Mouse (Mus musculus): ENCODE data around the gene Dpysl5. TPM values are rescaled to one million over a fixed set of nuclear protein-coding genes. Genes with fewer than 3 reads are reported as not detected.

Gene Dpysl5
- polyA plus RNA-seq, 1 experiment, result 0.92 TPM

DNA sequence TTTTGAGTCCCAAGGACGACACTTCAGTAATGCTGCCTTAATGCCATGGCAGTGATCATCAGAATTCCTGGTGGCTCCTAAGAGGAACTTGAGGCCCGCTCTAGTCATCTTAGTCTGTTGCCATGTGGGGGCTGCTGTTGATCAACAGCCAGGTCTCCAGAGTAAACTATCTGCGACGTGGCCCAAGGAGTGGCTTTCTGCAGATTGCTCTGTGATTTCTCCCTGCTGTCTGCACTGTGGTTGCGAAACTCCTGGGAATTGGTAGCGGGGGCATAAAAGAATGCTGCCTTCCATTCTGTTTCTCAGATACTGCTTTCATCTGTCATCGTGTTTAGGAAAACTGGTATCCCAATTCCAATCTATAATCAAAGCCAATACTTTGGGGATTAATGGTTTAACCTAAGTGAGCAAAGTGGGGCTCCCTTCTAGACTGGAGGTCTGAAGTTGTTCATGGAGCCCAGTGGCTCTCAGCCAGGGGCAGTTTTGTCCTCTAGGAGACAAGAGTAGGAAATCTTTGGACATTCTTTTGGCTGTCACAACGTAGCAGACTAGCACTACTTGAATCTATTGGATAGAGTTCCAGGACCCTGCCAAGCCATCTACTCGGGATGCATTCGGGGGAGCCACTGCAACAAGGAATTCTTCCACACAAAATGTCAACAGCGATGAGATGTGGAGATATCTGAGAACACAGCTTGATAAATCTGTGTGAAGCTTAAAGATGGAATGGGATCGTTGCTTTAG, 91.5 kb downstream of the Dpysl5 start:
- no peaks in the 10 kb centered on the region for H3K27me3 ChIP-seq (ENCODE audit: control insufficient read depth, insufficient read depth, low read length)
- H3K27ac ChIP-seq (ENCODE audit: control insufficient read depth, insufficient read depth, low read length), result no peak overlapping the region
- no peak for TF ChIP-seq POLR2A (IDR thresholded peaks at IDR 0.05; ENCODE audit: control insufficient read depth, extremely low read depth, insufficient read depth, low read length, poor library complexity)
- no peaks in the 10 kb centered on the region for H3K36me3 ChIP-seq (ENCODE audit: control insufficient read depth, insufficient read depth, low read length)
- no peaks in the 10 kb centered on the region for H3K4me1 ChIP-seq (replicated peaks; ENCODE audit: control insufficient read depth, insufficient read depth, low read length)
- no peak overlapping the region for H3K4me3 ChIP-seq (ENCODE audit: control insufficient read depth, insufficient read depth, low read length)
- 85% methylated on average over 12 of the region's 12 CpGs for WGBS
- DNase-seq, result no peak

DNA sequence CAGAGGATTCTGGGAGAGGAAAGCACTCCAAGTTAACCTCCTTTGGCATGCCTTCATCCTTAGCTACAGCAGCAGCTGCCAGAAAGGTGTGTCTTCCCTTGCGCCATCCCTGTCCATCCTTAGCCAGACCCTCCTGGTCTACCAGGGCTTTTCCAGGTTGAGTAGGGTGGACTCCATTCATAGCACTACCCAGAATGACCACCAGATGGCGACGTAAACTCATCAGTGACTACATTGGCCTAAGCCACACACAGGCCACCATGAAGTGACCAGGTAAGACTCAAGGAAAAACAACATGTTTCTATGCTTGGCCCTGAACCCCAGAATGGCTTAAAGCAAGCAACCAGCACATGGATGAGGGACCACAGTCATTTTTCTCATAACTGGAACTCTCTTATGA, 94.7 kb downstream of the Dpysl5 start:
- H3K36me3 ChIP-seq (ENCODE audit: control insufficient read depth, insufficient read depth, low read length), result no peaks in the 10 kb centered on the region
- H3K4me3 ChIP-seq (ENCODE audit: control insufficient read depth, insufficient read depth, low read length), result no peak overlapping the region
- H3K4me1 ChIP-seq (replicated peaks; ENCODE audit: control insufficient read depth, insufficient read depth, low read length), result no peaks in the 10 kb centered on the region
- no peaks in the 10 kb centered on the region for H3K27me3 ChIP-seq (ENCODE audit: control insufficient read depth, insufficient read depth, low read length)
- WGBS, result 12% methylated on average over 3 of the region's 3 CpGs
- DNase-seq, result peak; percentile 78
- H3K27ac ChIP-seq (ENCODE audit: control insufficient read depth, insufficient read depth, low read length), result no peak overlapping the region
- TF ChIP-seq POLR2A (IDR thresholded peaks at IDR 0.05; ENCODE audit: control insufficient read depth, extremely low read depth, insufficient read depth, low read length, poor library complexity) (no peak), CTCF (IDR thresholded peaks at IDR 0.05; ENCODE audit: borderline replicate concordance, control insufficient read depth, extremely low read depth, insufficient read depth, low read length, poor library complexity) (no peak)

DNA sequence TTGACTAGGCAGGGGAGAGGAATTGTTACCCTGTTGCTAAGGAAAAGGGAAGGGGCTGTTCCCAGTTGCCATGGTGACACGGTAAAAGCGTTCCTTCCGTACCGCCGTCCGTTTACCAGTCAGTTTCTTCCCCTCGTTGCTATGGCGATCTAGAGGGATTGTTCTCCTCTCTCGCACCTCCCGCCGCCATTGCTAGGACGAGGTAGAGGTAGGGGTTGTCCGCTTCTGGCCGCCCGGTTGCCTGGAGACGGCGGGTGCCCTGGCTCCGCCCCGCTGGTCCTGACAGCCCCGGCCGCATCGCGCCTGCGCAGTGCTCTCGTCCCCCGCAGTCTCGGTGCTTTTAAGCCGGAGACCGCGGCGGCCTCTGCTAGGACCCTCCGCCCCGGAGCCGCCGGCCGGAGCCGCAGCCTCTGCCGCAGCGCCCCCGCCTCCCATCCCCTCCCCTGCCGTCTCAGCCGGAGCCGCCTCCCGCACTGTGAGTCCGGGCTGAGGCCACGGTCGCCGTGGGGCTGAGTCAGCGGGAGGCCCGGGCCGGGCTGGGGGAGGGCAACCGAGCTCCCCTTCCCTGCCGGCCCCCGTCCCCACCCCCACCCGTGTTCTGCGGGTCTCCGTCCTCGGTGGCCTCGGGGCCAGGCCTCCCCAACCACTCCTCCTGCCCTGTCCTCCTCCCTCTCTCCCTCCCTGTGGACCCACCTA, 103.2 kb downstream of the Dpysl5 start, which contains the start of gene Mapre3:
Gene Mapre3, plus strand, starts transcription at position 218 of the 696 bp plus-strand sequence.
- Histone ChIP-seq H3K4me3 (ENCODE audit: control insufficient read depth, insufficient read depth, low read length) (peak within 1 kb of the TSS; percentile 94), H3K36me3 (ENCODE audit: control insufficient read depth, insufficient read depth, low read length) (no peaks in the 10 kb centered on the region), H3K27ac (ENCODE audit: control insufficient read depth, insufficient read depth, low read length) (no peak within 1 kb of the TSS), H3K27me3 (ENCODE audit: control insufficient read depth, insufficient read depth, low read length) (no peaks in the 10 kb centered on the region; the same call in 1 of the 2 replicates), H3K4me1 (replicated peaks; ENCODE audit: control insufficient read depth, insufficient read depth, low read length) (peaks cover 7% of the 10 kb centered on the region)
- WGBS, result under 1% methylated on average over 59 of the region's 59 CpGs
- peak; percentile 85 for DNase-seq
- TF ChIP-seq CTCF (IDR thresholded peaks at IDR 0.05; ENCODE audit: borderline replicate concordance, control insufficient read depth, extremely low read depth, insufficient read depth, low read length, poor library complexity) (no peak), POLR2A (IDR thresholded peaks at IDR 0.05; ENCODE audit: control insufficient read depth, extremely low read depth, insufficient read depth, low read length, poor library complexity) (no peak)

DNA sequence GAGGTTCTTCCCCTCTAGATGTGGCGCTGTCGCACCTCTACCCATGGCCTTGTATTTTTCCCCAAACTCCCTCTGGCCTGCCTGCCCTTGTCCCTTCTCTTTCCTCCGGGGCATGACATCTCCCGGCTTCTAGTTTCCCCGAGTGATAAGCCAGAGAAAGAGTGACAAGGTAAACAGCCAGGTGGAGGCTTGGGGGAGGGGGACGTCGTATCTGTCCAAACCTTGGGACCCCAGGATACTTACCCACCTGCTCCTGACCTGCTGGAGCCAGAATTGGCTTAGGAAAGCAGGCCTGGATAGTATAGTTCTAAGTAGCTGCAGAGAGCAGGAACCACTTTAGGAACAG, 103.7 kb downstream of the Dpysl5 start:
- H3K27ac ChIP-seq (ENCODE audit: control insufficient read depth, insufficient read depth, low read length), result no peak overlapping the region
- no peaks in the 10 kb centered on the region; the same call in 1 of the 2 replicates for H3K27me3 ChIP-seq (ENCODE audit: control insufficient read depth, insufficient read depth, low read length)

DNA sequence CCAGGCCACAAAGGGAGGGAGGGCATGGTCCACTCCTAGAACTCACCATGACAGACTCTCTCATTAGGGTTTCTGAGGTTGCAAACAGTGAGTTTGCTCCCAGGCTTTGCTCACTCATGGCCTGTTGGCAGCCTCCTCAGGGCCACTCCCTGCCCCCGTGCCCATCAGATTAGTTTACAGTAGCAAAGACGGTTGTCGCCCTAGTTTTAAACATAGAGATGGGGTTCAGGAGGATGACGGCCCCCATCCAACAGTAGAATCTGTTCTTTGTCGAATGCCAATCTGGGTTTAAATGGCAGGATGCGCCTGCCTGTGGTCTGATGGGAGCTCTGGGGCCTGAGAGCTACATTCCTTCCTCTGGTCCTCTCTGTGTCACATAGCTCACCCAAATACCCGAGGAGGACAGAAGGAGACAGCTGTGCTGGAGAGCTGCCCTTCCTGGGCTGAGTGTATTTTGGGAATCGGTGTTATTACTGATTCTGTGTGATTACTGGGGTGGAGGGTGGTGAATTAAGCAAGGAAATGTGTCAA, 105.0 kb downstream of the Dpysl5 start:
- WGBS, result 87% methylated on average over 8 of the region's 8 CpGs

More for the DNA sequence above, 103.7 kb downstream of the Dpysl5 start:
- no peak for TF ChIP-seq CTCF (IDR thresholded peaks at IDR 0.05; ENCODE audit: borderline replicate concordance, control insufficient read depth, extremely low read depth, insufficient read depth, low read length, poor library complexity)
- TF ChIP-seq POLR2A (IDR thresholded peaks at IDR 0.05; ENCODE audit: control insufficient read depth, extremely low read depth, insufficient read depth, low read length, poor library complexity), result no peak
- Histone ChIP-seq H3K4me1 (replicated peaks; ENCODE audit: control insufficient read depth, insufficient read depth, low read length) (peaks cover 7% of the 10 kb centered on the region), H3K4me3 (ENCODE audit: control insufficient read depth, insufficient read depth, low read length) (peak overlapping the region; percentile 94), H3K36me3 (ENCODE audit: control insufficient read depth, insufficient read depth, low read length) (no peaks in the 10 kb centered on the region)
- WGBS, result 27% methylated on average over 7 of the region's 7 CpGs
- no peak for DNase-seq

DNA sequence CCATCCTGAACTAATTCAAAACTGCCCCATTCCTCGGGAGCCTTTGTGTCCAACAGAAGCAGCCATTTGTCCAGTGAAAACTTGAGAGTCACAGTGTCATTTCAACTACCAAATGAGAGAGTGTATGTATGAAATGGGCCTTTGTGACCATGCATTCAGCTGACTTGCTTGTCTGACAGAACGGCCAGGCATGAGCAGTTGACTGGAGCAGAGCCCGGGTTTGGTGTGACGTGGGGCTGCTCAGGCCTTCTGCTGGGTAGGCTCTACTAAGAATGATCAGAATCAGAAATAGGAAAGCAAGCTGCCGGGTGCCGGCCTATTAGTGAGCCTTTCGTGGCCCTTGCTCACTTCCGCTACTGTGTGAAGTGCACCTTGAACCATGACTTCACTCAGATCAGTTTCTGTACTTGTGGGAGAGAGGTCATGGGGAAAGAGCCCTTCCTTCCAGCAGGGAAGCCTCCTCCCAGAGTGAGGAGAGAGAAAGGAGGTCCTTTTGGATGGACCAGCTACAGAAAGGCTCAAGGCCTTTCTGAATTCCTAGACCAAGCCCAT, 107.5 kb downstream of the Dpysl5 start:
- 93% methylated on average over 8 of the region's 8 CpGs for WGBS
- Histone ChIP-seq H3K27ac (ENCODE audit: control insufficient read depth, insufficient read depth, low read length) (no peak overlapping the region), H3K36me3 (ENCODE audit: control insufficient read depth, insufficient read depth, low read length) (no peaks in the 10 kb centered on the region), H3K4me1 (replicated peaks; ENCODE audit: control insufficient read depth, insufficient read depth, low read length) (peaks cover 6% of the 10 kb centered on the region), H3K4me3 (ENCODE audit: control insufficient read depth, insufficient read depth, low read length) (no peak overlapping the region), H3K27me3 (ENCODE audit: control insufficient read depth, insufficient read depth, low read length) (no peaks in the 10 kb centered on the region; the same call in 1 of the 2 replicates)
- no peak for DNase-seq
- TF ChIP-seq CTCF (IDR thresholded peaks at IDR 0.05; ENCODE audit: borderline replicate concordance, control insufficient read depth, extremely low read depth, insufficient read depth, low read length, poor library complexity), result no peak
- TF ChIP-seq POLR2A (IDR thresholded peaks at IDR 0.05; ENCODE audit: control insufficient read depth, extremely low read depth, insufficient read depth, low read length, poor library complexity), result no peak

More for the DNA sequence above, 105.0 kb downstream of the Dpysl5 start:
- no peak overlapping the region for H3K27ac ChIP-seq (ENCODE audit: control insufficient read depth, insufficient read depth, low read length)
- DNase-seq, result no peak
- H3K4me3 ChIP-seq (ENCODE audit: control insufficient read depth, insufficient read depth, low read length), result no peak overlapping the region
- no peaks in the 10 kb centered on the region for H3K36me3 ChIP-seq (ENCODE audit: control insufficient read depth, insufficient read depth, low read length)
- no peaks in the 10 kb centered on the region; the same call in 1 of the 2 replicates for H3K27me3 ChIP-seq (ENCODE audit: control insufficient read depth, insufficient read depth, low read length)
- TF ChIP-seq CTCF (IDR thresholded peaks at IDR 0.05; ENCODE audit: borderline replicate concordance, control insufficient read depth, extremely low read depth, insufficient read depth, low read length, poor library complexity) (no peak), POLR2A (IDR thresholded peaks at IDR 0.05; ENCODE audit: control insufficient read depth, extremely low read depth, insufficient read depth, low read length, poor library complexity) (no peak)
- peaks cover 7% of the 10 kb centered on the region for H3K4me1 ChIP-seq (replicated peaks; ENCODE audit: control insufficient read depth, insufficient read depth, low read length)
